Mouse (Mus musculus): ENCODE measurements at regions not wholly inside any gene's neighbourhood (a gene's known extent, or its start where the extent isn't known, plus 50 kb on each side); places are given as distances from the start of the nearest gene placed in this dataset.

- no peak for TF ChIP-seq CTCF (IDR thresholded peaks at IDR 0.05; ENCODE audit: low read depth)
- 29% methylated on average over 6 of the region's 6 CpGs for WGBS
- DNase-seq: peak; percentile 51
- Histone ChIP-seq H3K4me1 (ENCODE audit: insufficient read depth) (peaks cover 11% of the 10 kb centered on the region; the same call in 1 of the 2 replicates), H3K27me3 (ENCODE audit: insufficient read depth, low read length) (no peaks in the 10 kb centered on the region), H3K36me3 (ENCODE audit: insufficient read depth) (no peaks in the 10 kb centered on the region), H3K4me2 (ENCODE audit: low read depth) (no peak overlapping the region), H3K9me3 (ENCODE audit: low read length) (no peaks in the 10 kb centered on the region), H3K9ac (no peak overlapping the region), H3K4me3 (ENCODE audit: low read depth, low read length) (no peak overlapping the region), H3K27ac (ENCODE audit: low read depth, low read length) (no peak overlapping the region)
- peak; percentile 53 for ATAC-seq
These were observed 145.8 kb downstream of the Ackr3 start for GRCm38 (mm10) chr1:90349611-90350010.

- H3K36me3 ChIP-seq (ENCODE audit: insufficient read depth): no peaks in the 10 kb centered on the region
- no peaks in the 10 kb centered on the region for H3K27me3 ChIP-seq (ENCODE audit: insufficient read depth, low read length)
- H3K4me1 ChIP-seq (ENCODE audit: insufficient read depth): peaks cover 11% of the 10 kb centered on the region; the same call in 1 of the 2 replicates
- ATAC-seq (no peak), DNase-seq (no peak)
- H3K27ac ChIP-seq (ENCODE audit: low read depth, low read length): no peak overlapping the region
- no peak for TF ChIP-seq CTCF (IDR thresholded peaks at IDR 0.05; ENCODE audit: low read depth)
- no peaks in the 10 kb centered on the region for H3K9me3 ChIP-seq (ENCODE audit: low read length)
- H3K4me2 ChIP-seq (ENCODE audit: low read depth): no peak overlapping the region
- no peak overlapping the region for H3K4me3 ChIP-seq (ENCODE audit: low read depth, low read length)
- WGBS: 19% methylated on average over 7 of the region's 7 CpGs
- H3K9ac ChIP-seq: no peak overlapping the region
These were observed 149.5 kb downstream of the Ackr3 start for GRCm38 (mm10) chr1:90353325-90353724.

GRCm38 (mm10) chr1:90356567-90356966 is 152.8 kb downstream of the Ackr3 start:
- no peak overlapping the region for H3K4me2 ChIP-seq (ENCODE audit: low read depth)
- H3K27me3 ChIP-seq (ENCODE audit: insufficient read depth, low read length): no peaks in the 10 kb centered on the region
- H3K4me1 ChIP-seq (ENCODE audit: insufficient read depth): peaks cover 5% of the 10 kb centered on the region; the same call in 1 of the 2 replicates
- WGBS: 63% methylated on average over 3 of the region's 3 CpGs
- DNase-seq (peak; percentile 63), ATAC-seq (peak; percentile 80)
- H3K9me3 ChIP-seq (ENCODE audit: low read length): no peaks in the 10 kb centered on the region
- H3K27ac ChIP-seq (ENCODE audit: low read depth, low read length): no peak overlapping the region
- no peak overlapping the region for H3K9ac ChIP-seq
- no peak for TF ChIP-seq CTCF (IDR thresholded peaks at IDR 0.05; ENCODE audit: low read depth)
- no peak overlapping the region for H3K4me3 ChIP-seq (ENCODE audit: low read depth, low read length)
- no peaks in the 10 kb centered on the region for H3K36me3 ChIP-seq (ENCODE audit: insufficient read depth)

GRCm38 (mm10) chr1:90357391-90357790 is 153.6 kb downstream of the Ackr3 start:
- TF ChIP-seq CTCF (IDR thresholded peaks at IDR 0.05; ENCODE audit: low read depth): no peak
- ATAC-seq (no peak), DNase-seq (no peak)
- Histone ChIP-seq H3K4me2 (ENCODE audit: low read depth) (no peak overlapping the region), H3K4me1 (ENCODE audit: insufficient read depth) (peaks cover 5% of the 10 kb centered on the region; the same call in 1 of the 2 replicates), H3K9ac (no peak overlapping the region), H3K36me3 (ENCODE audit: insufficient read depth) (no peaks in the 10 kb centered on the region), H3K27me3 (ENCODE audit: insufficient read depth, low read length) (no peaks in the 10 kb centered on the region), H3K4me3 (ENCODE audit: low read depth, low read length) (no peak overlapping the region), H3K27ac (ENCODE audit: low read depth, low read length) (no peak overlapping the region), H3K9me3 (ENCODE audit: low read length) (no peaks in the 10 kb centered on the region)

- TF ChIP-seq CTCF (IDR thresholded peaks at IDR 0.05; ENCODE audit: low read depth): no peak
- Histone ChIP-seq H3K9me3 (ENCODE audit: low read length) (no peaks in the 10 kb centered on the region), H3K27ac (ENCODE audit: low read depth, low read length) (no peak overlapping the region), H3K4me2 (ENCODE audit: low read depth) (no peak overlapping the region), H3K4me1 (ENCODE audit: insufficient read depth) (no peaks in the 10 kb centered on the region), H3K4me3 (ENCODE audit: low read depth, low read length) (no peak overlapping the region), H3K27me3 (ENCODE audit: insufficient read depth, low read length) (no peaks in the 10 kb centered on the region), H3K36me3 (ENCODE audit: insufficient read depth) (no peaks in the 10 kb centered on the region), H3K9ac (no peak overlapping the region)
- no peak for DNase-seq
- WGBS: 79% methylated on average over 2 of the region's 2 CpGs
- ATAC-seq: no peak
These were observed 155.2 kb downstream of the Ackr3 start for GRCm38 (mm10) chr1:90358971-90359370.

- Histone ChIP-seq H3K27ac (ENCODE audit: low read depth, low read length) (no peak overlapping the region), H3K4me1 (ENCODE audit: insufficient read depth) (no peaks in the 10 kb centered on the region), H3K4me2 (ENCODE audit: low read depth) (no peak overlapping the region), H3K9ac (no peak overlapping the region), H3K27me3 (ENCODE audit: insufficient read depth, low read length) (no peaks in the 10 kb centered on the region), H3K4me3 (ENCODE audit: low read depth, low read length) (no peak overlapping the region), H3K9me3 (ENCODE audit: low read length) (no peaks in the 10 kb centered on the region), H3K36me3 (ENCODE audit: insufficient read depth) (no peaks in the 10 kb centered on the region)
- TF ChIP-seq CTCF (IDR thresholded peaks at IDR 0.05; ENCODE audit: low read depth): no peak
- ATAC-seq: no peak
- WGBS: 82% methylated on average over 3 of the region's 3 CpGs
- no peak for DNase-seq
These were observed 156.3 kb downstream of the Ackr3 start for GRCm38 (mm10) chr1:90360065-90360464.

- Histone ChIP-seq H3K4me1 (ENCODE audit: insufficient read depth) (no peaks in the 10 kb centered on the region), H3K27ac (ENCODE audit: low read depth, low read length) (no peak overlapping the region), H3K4me3 (ENCODE audit: low read depth, low read length) (no peak overlapping the region), H3K9me3 (ENCODE audit: low read length) (no peaks in the 10 kb centered on the region), H3K4me2 (ENCODE audit: low read depth) (no peak overlapping the region), H3K9ac (no peak overlapping the region), H3K36me3 (ENCODE audit: insufficient read depth) (no peaks in the 10 kb centered on the region), H3K27me3 (ENCODE audit: insufficient read depth, low read length) (no peaks in the 10 kb centered on the region)
- TF ChIP-seq CTCF (IDR thresholded peaks at IDR 0.05; ENCODE audit: low read depth): no peak
- DNase-seq (no peak), ATAC-seq (no peak)
- 80% methylated on average over 4 of the region's 4 CpGs for WGBS
These were observed 160.7 kb downstream of the Ackr3 start for GRCm38 (mm10) chr1:90364444-90364843.

- Histone ChIP-seq H3K4me2 (ENCODE audit: low read depth) (no peak overlapping the region), H3K4me3 (ENCODE audit: low read depth, low read length) (no peak overlapping the region), H3K9ac (no peak overlapping the region), H3K4me1 (ENCODE audit: insufficient read depth) (no peaks in the 10 kb centered on the region), H3K36me3 (ENCODE audit: insufficient read depth) (no peaks in the 10 kb centered on the region), H3K27ac (ENCODE audit: low read depth, low read length) (no peak overlapping the region), H3K27me3 (ENCODE audit: insufficient read depth, low read length) (no peaks in the 10 kb centered on the region), H3K9me3 (ENCODE audit: low read length) (no peaks in the 10 kb centered on the region)
- DNase-seq: no peak
- TF ChIP-seq CTCF (IDR thresholded peaks at IDR 0.05; ENCODE audit: low read depth): no peak
- 75% methylated on average over 10 of the region's 10 CpGs for WGBS
- ATAC-seq: no peak
These were observed 164.8 kb downstream of the Ackr3 start for GRCm38 (mm10) chr1:90368581-90368980.

Measured in forebrain, postnatal 0 days (tissue).